Mouse (Mus musculus) thymus, postnatal 4 days (tissue): Measurements from ENCODE around the gene Tlr13.
"Not testable (repeated sequence)": the region's sequence is repeated elsewhere in the genome, so short reads cannot be mapped to it uniquely, and the experiment has no call there.

Experiments
- DNase-seq: peaks from one replicate; pipeline ENCODE4 v3.0.0; 2021

Gene Tlr13

GRCm38 (mm10) chrX:106186713-106187649, 44.0 kb downstream of the Tlr13 start, which contains the start of gene Pgk1:
Gene Pgk1, plus strand, starts transcription at chrX:106187100.
- DNase-seq = peak; percentile 89

DNA sequence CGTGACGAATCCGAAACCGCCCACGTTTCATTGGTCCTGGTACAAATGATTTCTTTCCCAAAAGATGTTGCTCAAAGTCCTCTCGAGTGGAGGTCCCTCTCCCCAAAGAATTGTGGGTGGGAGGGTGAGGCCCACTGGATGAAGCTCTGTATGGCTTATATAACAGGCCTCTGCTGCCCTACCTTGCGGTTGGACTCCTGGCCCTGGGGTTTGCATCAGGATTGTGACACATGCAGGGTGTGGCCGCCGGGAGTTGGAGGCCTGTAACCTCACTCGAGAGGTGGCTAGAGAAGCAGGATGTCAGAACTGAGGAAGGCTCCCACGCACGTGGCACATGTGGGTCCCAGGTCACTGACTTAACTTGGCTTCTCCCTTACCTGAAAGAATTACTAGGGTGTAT, 44.7 kb downstream of the Tlr13 start:
- peak; percentile 41 for DNase-seq

GRCm38 (mm10) chrX:106189356-106189755, 46.4 kb downstream of the Tlr13 start:
- no peak for DNase-seq

DNA sequence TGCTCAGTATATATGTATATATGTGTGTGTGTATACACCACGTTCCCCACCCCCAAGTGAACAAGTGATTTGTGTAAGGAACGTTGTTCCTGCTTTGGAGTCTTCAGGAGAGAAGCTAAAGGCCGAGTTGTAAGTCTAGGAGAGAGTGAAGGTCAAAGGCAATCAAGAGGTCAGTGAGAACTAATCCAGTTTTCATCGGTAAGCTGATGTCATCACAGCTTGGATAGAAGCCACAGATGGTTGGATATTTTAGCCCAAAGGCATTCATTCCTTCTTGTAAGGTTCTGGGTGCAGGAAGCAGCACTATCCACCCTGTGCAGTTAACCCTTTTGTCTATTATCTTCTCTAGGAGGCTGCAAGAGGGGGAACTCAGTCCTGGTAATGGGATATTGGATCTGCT, 47.1 kb downstream of the Tlr13 start:
- DNase-seq = no peak

- not testable (repeated sequence) for DNase-seq
Measured at GRCm38 (mm10) chrX:106194361-106194760, 51.4 kb downstream of the Tlr13 start.

DNA sequence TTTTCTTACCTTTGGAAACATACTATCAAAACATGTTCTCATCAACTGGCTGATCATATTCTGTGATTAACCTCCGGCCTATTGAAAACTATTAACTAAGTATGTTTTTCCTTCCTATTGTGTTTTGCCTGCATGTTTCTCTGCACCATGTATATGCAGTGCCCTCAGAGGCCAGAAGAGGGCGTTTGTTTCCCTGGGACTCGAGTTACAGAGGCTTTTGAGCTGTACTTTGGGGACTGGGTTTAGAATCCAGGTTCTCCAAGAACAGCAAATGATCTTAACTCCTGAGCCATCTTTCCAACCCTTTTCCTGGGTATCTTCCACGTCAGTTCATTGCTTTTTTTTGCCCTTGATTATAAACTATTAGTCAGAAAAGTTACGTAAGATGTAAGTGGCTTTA, 54.3 kb downstream of the Tlr13 start:
- DNase-seq = peak; percentile 46

DNA sequence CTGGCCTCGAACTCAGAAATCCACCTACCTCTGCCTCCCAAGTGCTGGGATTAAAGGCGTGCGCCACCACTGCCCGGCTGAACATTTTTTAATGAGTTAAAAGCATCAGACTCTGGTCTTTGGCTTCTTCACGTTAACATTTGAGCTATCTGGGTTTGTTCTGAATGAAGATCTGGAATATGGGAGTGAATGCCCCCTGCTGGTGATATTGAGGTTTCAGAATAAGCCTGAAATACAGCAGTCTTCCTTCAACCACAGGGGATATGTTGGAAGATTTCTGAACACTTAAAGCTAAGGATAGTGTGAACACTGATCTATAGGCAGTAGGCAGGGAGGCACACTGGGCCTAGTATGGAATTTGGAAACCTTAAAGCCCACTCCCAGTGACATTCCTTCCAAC, 55.9 kb downstream of the Tlr13 start:
- no peak for DNase-seq

GRCm38 (mm10) chrX:106209100-106209499, 66.1 kb downstream of the Tlr13 start:
- no peak for DNase-seq
